In the genomic region with DNA sequence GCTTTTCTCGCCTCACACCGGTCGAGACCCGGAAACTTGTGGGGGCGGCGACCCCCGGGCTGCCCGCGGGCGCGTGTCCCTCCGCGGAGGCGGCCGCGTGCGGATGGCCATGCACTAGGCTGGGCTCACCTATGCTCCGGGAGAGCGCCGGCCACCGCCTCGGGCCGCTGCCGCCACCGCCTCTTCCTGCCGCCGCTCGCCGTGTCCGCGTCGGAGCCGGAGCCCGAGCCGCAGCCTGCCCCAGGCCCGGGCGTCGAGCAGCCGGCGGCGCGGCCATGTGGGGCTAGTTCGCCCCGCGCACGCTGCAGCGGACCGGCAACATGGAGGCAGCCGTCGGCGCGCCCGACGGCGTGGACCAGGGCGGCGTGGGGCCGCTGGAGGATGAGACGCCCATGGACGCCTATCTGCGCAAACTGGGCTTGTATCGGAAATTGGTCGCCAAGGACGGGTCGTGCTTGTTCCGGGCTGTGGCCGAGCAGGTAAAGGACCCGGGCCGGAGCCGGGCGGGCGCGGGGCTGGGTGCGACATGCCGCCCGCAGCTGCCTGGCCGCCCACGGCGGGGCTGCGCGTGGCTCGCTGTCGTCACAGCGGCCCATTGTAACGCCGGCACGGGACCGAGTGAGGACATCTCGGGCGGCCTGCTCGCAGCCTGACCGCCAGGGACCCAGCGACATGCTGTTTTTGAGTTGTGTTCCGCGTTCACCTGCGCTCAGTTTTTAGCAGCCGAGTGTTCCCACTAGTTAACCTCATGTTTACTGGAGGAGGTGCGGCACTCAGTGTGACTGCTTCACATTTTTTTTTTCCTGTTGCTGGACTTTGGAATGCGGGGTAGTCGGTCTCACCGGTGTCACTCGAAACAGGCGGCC, we compare ENCODE assay signal across 8 mouse cellular contexts. TPM values are rescaled to one million over a fixed set of nuclear protein-coding genes. Genes with fewer than 3 reads are reported as not detected.
A peak's percentile ranks its signal among the peaks of the same experiment; 100 is the strongest.
DNase-seq lines count a peak whose midpoint lies in the region; ATAC-seq and TF ChIP-seq lines count a peak whose summit lies in the region.

A gene (plus strand): TSS at position 33 of the 866 bp plus-strand sequence.

- peak; percentile 55 for ATAC-seq in heart, embryonic 11.5 days (replicated peaks; ENCODE audit: insufficient number of reproducible peaks, low FRiP score, low TSS enrichment)
- ATAC-seq in kidney, embryonic 15.5 days (replicated peaks; ENCODE audit: low FRiP score): peak; percentile 68
- peak; percentile 69 for ATAC-seq in midbrain, postnatal 0 days (ENCODE audit: low FRiP score)

- DNase-seq in adrenal gland, postnatal 4 days (ENCODE audit: low spot score in 2 of 2): peak; percentile 15 to 20
- DNase-seq in liver: peak; percentile 63
- DNase-seq in midbrain, postnatal 0 days (ENCODE audit: low spot score): peak; percentile 46
- peak; percentile 58 to 83 for DNase-seq in spleen, postnatal 4 days (ENCODE audit: low spot score in 2 of 2)

- peak within 1 kb of the TSS; percentile 76 for H3K4me2 ChIP-seq in heart, embryonic 11.5 days
- H3K4me2 ChIP-seq in kidney, embryonic 15.5 days: peak within 1 kb of the TSS; percentile 82
- H3K4me2 ChIP-seq in midbrain, postnatal 0 days (ENCODE audit: low read depth, low read length, poor library complexity, severe bottlenecking): peak within 1 kb of the TSS; percentile 72

- no peaks in the 10 kb centered on the region for H3K27me3 ChIP-seq in C2C12 (ENCODE audit: control insufficient read depth, insufficient read depth, insufficient read length)
- no peaks in the 10 kb centered on the region for H3K27me3 ChIP-seq in erythroblast, embryonic 14.5 days (ENCODE audit: control insufficient read depth)
- H3K27me3 ChIP-seq in heart, embryonic 11.5 days (ENCODE audit: control insufficient read depth, insufficient read depth, low read length): no peaks in the 10 kb centered on the region
- no peaks in the 10 kb centered on the region for H3K27me3 ChIP-seq in kidney, embryonic 15.5 days
- no peaks in the 10 kb centered on the region for H3K27me3 ChIP-seq in midbrain, postnatal 0 days (ENCODE audit: insufficient read depth, low read length)

- H3K79me2 ChIP-seq in C2C12 (ENCODE audit: control insufficient read depth, insufficient read depth): peaks cover 56% of the 10 kb centered on the region

- no peaks in the 10 kb centered on the region for H3K9me3 ChIP-seq in erythroblast, embryonic 14.5 days (ENCODE audit: control insufficient read depth, low read length)
- 0 out of 2 replicates have a peak, but pooled peaks cover 2% of the 10 kb centered on the region for H3K9me3 ChIP-seq in heart, embryonic 11.5 days (replicated peaks; ENCODE audit: control insufficient read depth, low read length)
- no peaks in the 10 kb centered on the region for H3K9me3 ChIP-seq in kidney, embryonic 15.5 days (replicated peaks)
- H3K9me3 ChIP-seq in midbrain, postnatal 0 days (ENCODE audit: low read length): no peaks in the 10 kb centered on the region

- H3K9ac ChIP-seq in heart, embryonic 11.5 days (ENCODE audit: low read depth, low read length): peak within 1 kb of the TSS; percentile 97
- peak within 1 kb of the TSS; percentile 86 for H3K9ac ChIP-seq in kidney, embryonic 15.5 days
- H3K9ac ChIP-seq in midbrain, postnatal 0 days (replicated peaks; ENCODE audit: low read length, poor library complexity, severe bottlenecking): peak within 1 kb of the TSS; percentile 84

- WGBS in heart, embryonic 11.5 days (ENCODE audit: insufficient replicate concordance): under 1% methylated on average over 93 of the region's 103 CpGs
- WGBS in kidney, embryonic 15.5 days: under 1% methylated on average over 103 of the region's 103 CpGs
- WGBS in midbrain, postnatal 0 days: under 1% methylated on average over 75 of the region's 103 CpGs

- H3K4me1 ChIP-seq in erythroblast, embryonic 14.5 days (ENCODE audit: control insufficient read depth): peaks cover 38% of the 10 kb centered on the region
- peaks cover 19% of the 10 kb centered on the region for H3K4me1 ChIP-seq in heart, embryonic 11.5 days (ENCODE audit: control insufficient read depth, insufficient read depth, low read length)
- H3K4me1 ChIP-seq in kidney, embryonic 15.5 days: peaks cover 32% of the 10 kb centered on the region
- H3K4me1 ChIP-seq in midbrain, postnatal 0 days (ENCODE audit: insufficient read depth, low read length): peaks cover 7% of the 10 kb centered on the region; the same call in 1 of the 2 replicates

- peaks cover 51% of the 10 kb centered on the region for H3K79me3 ChIP-seq in C2C12 (ENCODE audit: low read depth)

- no peak for TF ChIP-seq CTCF in C2C12 (IDR thresholded peaks at IDR 0.05; ENCODE audit: control insufficient read depth, insufficient read depth, insufficient read length)
- 0 out of 2 replicates have a peak, but pooled peaks have one; percentile 23 for TF ChIP-seq CTCF in midbrain, postnatal 0 days (IDR thresholded peaks at IDR 0.05)

- H3K4me3 ChIP-seq in C2C12 (ENCODE audit: insufficient read depth, poor library complexity, severe bottlenecking): peak within 1 kb of the TSS; percentile 90
- H3K4me3 ChIP-seq in erythroblast, embryonic 14.5 days (replicated peaks): peak within 1 kb of the TSS; percentile 100
- peak within 1 kb of the TSS; percentile 98 for H3K4me3 ChIP-seq in heart, embryonic 11.5 days (ENCODE audit: low read depth, low read length)
- H3K4me3 ChIP-seq in kidney, embryonic 15.5 days (replicated peaks): peak within 1 kb of the TSS; percentile 83
- H3K4me3 ChIP-seq in midbrain, postnatal 0 days (ENCODE audit: low read depth, low read length): peak within 1 kb of the TSS; percentile 88

- peak within 1 kb of the TSS; percentile 98 for H3K27ac ChIP-seq in heart, embryonic 11.5 days (ENCODE audit: low read depth, low read length)
- H3K27ac ChIP-seq in kidney, embryonic 15.5 days: peak within 1 kb of the TSS; percentile 96
- H3K27ac ChIP-seq in midbrain, postnatal 0 days (ENCODE audit: low read depth, low read length): peak within 1 kb of the TSS; percentile 91

- H3ac ChIP-seq in C2C12 (ENCODE audit: control insufficient read depth, insufficient read length, low read depth): peak within 1 kb of the TSS; percentile 81

- H3K36me3 ChIP-seq in C2C12 (ENCODE audit: control insufficient read depth, insufficient read depth): peaks cover 36% of the 10 kb centered on the region
- H3K36me3 ChIP-seq in erythroblast, embryonic 14.5 days (ENCODE audit: control insufficient read depth): peaks cover 35% of the 10 kb centered on the region
- no peaks in the 10 kb centered on the region for H3K36me3 ChIP-seq in heart, embryonic 11.5 days (ENCODE audit: control insufficient read depth, insufficient read depth, low read length)
- H3K36me3 ChIP-seq in kidney, embryonic 15.5 days: peaks cover 11% of the 10 kb centered on the region
- no peaks in the 10 kb centered on the region for H3K36me3 ChIP-seq in midbrain, postnatal 0 days (ENCODE audit: insufficient read depth, low read length)

TF ChIP-seq in C2C12, 6 proteins besides CTCF, POLR2A, EP300 and RAD21:
- TF ChIP-seq MYOD1 (IDR thresholded peaks at IDR 0.05; ENCODE audit: control insufficient read depth, insufficient read length, low read depth): no peak
- no peak for TF ChIP-seq FOSL1 (IDR thresholded peaks at IDR 0.05; ENCODE audit: insufficient read depth, low read length, poor library complexity, severe bottlenecking)
- TF ChIP-seq MAX (IDR thresholded peaks at IDR 0.05): peak; percentile 12
- no peak for TF ChIP-seq USF1 (IDR thresholded peaks at IDR 0.05; ENCODE audit: low read depth)
- no peak for TF ChIP-seq MYOG (IDR thresholded peaks at IDR 0.05; ENCODE audit: control insufficient read depth, extremely low read depth, insufficient read length)

RNA-seq across cellular contexts. Expression of the gene that starts here (rescaled TPM):
- 12.9 TPM for polyA plus RNA-seq in C2C12 (2012; fragmentation: generic; extraction: Trizol)
- total RNA-seq in adrenal gland, postnatal 4 days (2021): 10 to 100 TPM; 52.8 to 55.6 TPM
- 0.07 and 0.08 TPM in 2 replicates for polyA plus RNA-seq in erythroblast, embryonic 14.5 days (2012)
- 26.5 and 27.0 TPM in 2 replicates for polyA plus RNA-seq in heart, embryonic 11.5 days (2014; fragmentation: Nextera tagmentation; extraction: Ambion mirVana)
- polyA plus RNA-seq in kidney, embryonic 15.5 days (2015; fragmentation: Nextera tagmentation; extraction: Ambion mirVana): 15.7 and 16.0 TPM in 2 replicates
- 24.3 and 35.3 TPM in 2 replicates for total RNA-seq in midbrain, postnatal 0 days (2014; rRNA removed)
- polyA plus RNA-seq in midbrain, postnatal 0 days (2015; fragmentation: Nextera tagmentation; extraction: Ambion mirVana): 5.5 and 6.4 TPM in 2 replicates

Comparison
In these comparisons a context has a peak if more than half of its experiments do, and no peak if none do; other contexts are left out.
1. Peak in every context shown above with its lines: DNase-seq, ATAC-seq, H3K4me3 ChIP-seq and H3K27ac ChIP-seq.
2. DNase-seq: peak in every context shown above with its lines; median percentile 70 in spleen, postnatal 4 days; 63 in liver; 46 in midbrain, postnatal 0 days; 18 in adrenal gland, postnatal 4 days.